Mouse (Mus musculus) hindbrain, embryonic 12.5 days (tissue): ENCODE data around the gene Fry. TPM values are rescaled to one million over a fixed set of nuclear protein-coding genes. Genes with fewer than 3 reads are reported as not detected.

Experiments
- ATAC-seq: fragments of 200-750 bp; cut with Nextera tagmentation; 2 replicates; pipeline ENCODE4 v1.8.0; 2017; ENCODE audit warnings: moderate TSS enrichment; ENCODE audit not compliant: low FRiP score
- H3K27ac ChIP-seq: fragments of 300-500 bp; sonication (generic); 2 replicates; pipeline ENCODE4 v1.5.1; 2016; ENCODE audit warnings: mild to moderate bottlenecking
- H3K27me3 ChIP-seq: fragments of 300-500 bp; sonication (generic); 2 replicates; pipeline ENCODE4 v1.6.1; 2016; ENCODE audit warnings: mild to moderate bottlenecking
- H3K36me3 ChIP-seq: fragments of 300-500 bp; sonication (generic); 2 replicates; pipeline ENCODE4 v1.6.1; 2016; ENCODE audit warnings: mild to moderate bottlenecking
- H3K4me1 ChIP-seq: fragments of 300-500 bp; sonication (generic); 2 replicates; pipeline ENCODE4 v1.6.1; 2016
- H3K4me2 ChIP-seq: fragments of 300-500 bp; sonication (generic); replicated peaks from 2 replicates; pipeline ENCODE4 v1.6.1; 2016; ENCODE audit warnings: mild to moderate bottlenecking
- H3K4me3 ChIP-seq: fragments of 300-500 bp; sonication (generic); 2 replicates; pipeline ENCODE4 v1.5.1; 2016; ENCODE audit warnings: mild to moderate bottlenecking
- H3K9ac ChIP-seq: fragments of 300-500 bp; sonication (generic); 2 replicates; pipeline ENCODE4 v1.6.1; 2016; ENCODE audit warnings: mild to moderate bottlenecking, moderate library complexity
- H3K9me3 ChIP-seq: fragments of 300-500 bp; sonication (generic); replicated peaks from 2 replicates; pipeline ENCODE4 v1.6.1; 2016; ENCODE audit warnings: mild to moderate bottlenecking
- WGBS: fragments of 180-500 bp; shearing (Covaris S2); methylation state at CpG from one replicate; pipeline ENCODE4 v1.1.7; 2016; 5-methylcytosine and 5-hydroxymethylcytosine counted together
- polyA plus RNA-seq: library from polyadenylated mRNA; unstranded; fragments of >200 nt; fragmentation: Nextera tagmentation; extraction: Ambion mirVana; gene quantifications from 2 replicates; pipeline ENCODE4 v1.2.1, GENCODE M21; 2016

The Fry gene
- polyA plus RNA-seq, 1 experiment from 2014 or later: 27.9 TPM

DNA sequence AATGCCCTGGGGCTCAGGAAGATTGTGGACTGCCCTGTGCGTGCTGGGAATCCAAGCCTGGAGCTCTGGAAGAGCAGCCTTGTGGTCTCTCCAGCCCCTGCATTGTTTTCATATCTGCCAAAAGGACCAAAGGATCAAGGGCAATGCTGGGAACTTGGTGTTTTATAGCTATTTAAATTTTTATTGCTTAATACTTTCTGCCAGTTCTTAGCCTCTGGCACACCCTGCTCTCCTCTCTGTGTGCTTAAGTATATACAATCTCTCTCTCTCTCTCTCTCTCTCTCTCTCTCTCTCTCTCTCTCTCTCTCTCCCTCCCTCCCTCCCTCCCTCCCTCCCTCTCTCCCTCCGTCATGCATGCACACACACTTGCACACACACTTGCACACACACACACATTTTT is 147.5 kb downstream of the Fry start:
- Histone ChIP-seq H3K27ac (no peak overlapping the region), H3K4me1 (peaks cover 14% of the 10 kb centered on the region), H3K27me3 (no peaks in the 10 kb centered on the region), H3K9me3 (no peaks in the 10 kb centered on the region), H3K4me2 (no peak overlapping the region), H3K36me3 (0 out of 2 replicates have a peak, but pooled peaks cover 3% of the 10 kb centered on the region), H3K4me3 (no peak overlapping the region), H3K9ac (no peak overlapping the region)
- WGBS: 63% methylated on average over 2 of the region's 2 CpGs
- ATAC-seq: no peak

DNA sequence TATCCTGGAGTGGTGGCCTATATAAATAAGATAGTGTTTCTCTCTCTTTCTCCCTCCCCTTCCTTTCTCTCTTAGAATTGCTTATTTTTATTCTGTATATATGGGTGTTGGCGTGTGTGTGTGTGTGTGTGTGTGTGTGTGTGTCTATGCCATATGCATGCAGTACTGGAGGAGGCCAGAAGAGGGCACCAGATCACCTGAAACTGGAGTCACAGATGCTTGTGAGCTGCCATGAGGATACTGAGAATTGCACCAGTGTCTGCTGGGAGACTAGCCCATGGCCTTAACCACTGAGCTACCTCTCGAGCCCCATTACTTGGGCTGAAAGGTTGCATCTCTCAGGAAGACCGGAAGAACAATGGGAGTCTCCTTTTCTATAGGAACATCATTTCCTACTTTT is 149.8 kb downstream of the Fry start:
- peaks cover 4% of the 10 kb centered on the region for H3K4me1 ChIP-seq
- 0 out of 2 replicates have a peak, but pooled peaks cover 3% of the 10 kb centered on the region for H3K36me3 ChIP-seq
- no peak overlapping the region for H3K4me3 ChIP-seq
- ATAC-seq: no peak
- 88% methylated on average over 3 of the region's 3 CpGs for WGBS
- H3K4me2 ChIP-seq: no peak overlapping the region
- no peaks in the 10 kb centered on the region for H3K9me3 ChIP-seq
- no peaks in the 10 kb centered on the region for H3K27me3 ChIP-seq
- no peak overlapping the region for H3K9ac ChIP-seq
- no peak overlapping the region for H3K27ac ChIP-seq

DNA sequence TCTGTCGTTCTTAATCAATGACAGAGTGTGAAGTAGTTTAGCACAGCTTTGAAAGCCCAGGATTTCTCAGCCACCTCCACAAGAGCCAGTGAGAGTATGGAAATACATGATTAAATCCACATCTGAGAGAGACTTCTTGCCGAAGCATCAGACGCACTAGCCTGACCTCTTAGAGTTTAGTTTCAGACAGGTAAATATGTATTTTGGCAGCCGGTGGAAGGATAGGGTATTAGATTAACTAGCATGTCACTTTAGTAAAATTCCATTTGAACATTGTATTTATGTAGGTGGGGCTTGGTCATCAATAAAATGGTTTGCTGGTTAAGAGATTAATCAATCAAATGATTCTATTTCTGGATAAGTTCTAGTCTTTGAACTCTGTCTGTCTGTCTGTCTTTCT is 152.0 kb downstream of the Fry start:
- H3K27ac ChIP-seq: no peak overlapping the region
- no peak overlapping the region for H3K9ac ChIP-seq
- WGBS: 84% methylated on average over 4 of the region's 4 CpGs

DNA sequence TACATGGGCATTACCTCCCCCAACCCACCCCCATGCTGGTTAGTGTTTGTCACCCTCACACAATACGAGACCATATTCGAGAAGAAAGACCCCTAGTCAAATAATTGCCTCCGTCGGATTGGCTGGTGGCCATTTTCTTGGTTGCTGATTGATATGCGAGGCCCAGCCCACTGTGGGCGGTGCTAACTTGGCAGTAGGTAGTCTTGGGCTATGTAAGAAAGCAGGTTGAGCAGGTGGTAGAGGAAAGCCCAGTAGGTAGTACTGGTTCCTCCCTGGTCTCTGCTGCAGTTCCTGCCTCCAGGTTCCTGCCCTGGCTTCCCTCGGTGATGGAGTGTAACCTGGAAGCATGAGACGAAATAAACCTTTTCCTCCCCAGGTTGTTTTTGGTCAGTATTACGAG is 153.7 kb downstream of the Fry start:
- Histone ChIP-seq H3K27me3 (no peaks in the 10 kb centered on the region), H3K9ac (no peak overlapping the region), H3K4me2 (no peak overlapping the region), H3K9me3 (no peaks in the 10 kb centered on the region), H3K4me3 (no peak overlapping the region), H3K27ac (no peak overlapping the region), H3K36me3 (0 out of 2 replicates have a peak, but pooled peaks cover 3% of the 10 kb centered on the region), H3K4me1 (no peaks in the 10 kb centered on the region)
- WGBS: 89% methylated on average over 9 of the region's 9 CpGs
- no peak for ATAC-seq

More for the DNA sequence above, 152.0 kb downstream of the Fry start:
- Histone ChIP-seq H3K4me2 (no peak overlapping the region), H3K9me3 (no peaks in the 10 kb centered on the region), H3K36me3 (0 out of 2 replicates have a peak, but pooled peaks cover 3% of the 10 kb centered on the region), H3K4me3 (no peak overlapping the region), H3K27me3 (no peaks in the 10 kb centered on the region), H3K4me1 (no peaks in the 10 kb centered on the region)
- no peak for ATAC-seq

GRCm38 (mm10) chr5:150275314-150275713 is 156.9 kb downstream of the Fry start:
- 92% methylated on average over 6 of the region's 6 CpGs for WGBS
- H3K4me2 ChIP-seq: no peak overlapping the region
- no peaks in the 10 kb centered on the region for H3K4me1 ChIP-seq
- H3K27me3 ChIP-seq: no peaks in the 10 kb centered on the region
- no peak overlapping the region for H3K27ac ChIP-seq
- no peaks in the 10 kb centered on the region for H3K36me3 ChIP-seq
- no peaks in the 10 kb centered on the region for H3K9me3 ChIP-seq
- H3K9ac ChIP-seq: no peak overlapping the region
- H3K4me3 ChIP-seq: no peak overlapping the region
- no peak for ATAC-seq

DNA sequence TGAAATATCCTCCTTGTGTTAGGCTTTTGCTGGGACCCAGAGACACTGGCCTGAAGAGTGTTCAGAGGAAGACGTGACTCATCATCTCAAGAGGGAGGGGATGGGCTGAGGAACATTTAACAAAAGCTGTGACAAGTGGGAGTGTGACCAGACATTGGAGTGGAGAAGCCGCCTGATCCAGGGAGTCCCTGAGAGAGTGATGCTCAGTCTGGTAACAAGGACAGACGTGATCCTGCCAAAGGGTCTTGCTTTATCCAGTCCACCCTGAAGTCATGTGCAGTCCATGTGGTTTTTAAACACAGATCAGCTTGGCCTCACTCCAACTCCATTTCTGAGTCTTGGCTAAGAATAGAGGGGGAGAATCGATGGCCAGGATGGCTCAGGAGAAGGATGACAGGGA is 158.2 kb downstream of the Fry start:
- WGBS: 83% methylated on average over 4 of the region's 4 CpGs
- no peak overlapping the region for H3K27ac ChIP-seq
- H3K36me3 ChIP-seq: no peaks in the 10 kb centered on the region
- H3K9me3 ChIP-seq: 0 out of 2 replicates have a peak, but pooled peaks cover 2% of the 10 kb centered on the region
- H3K27me3 ChIP-seq: no peaks in the 10 kb centered on the region
- no peak overlapping the region for H3K4me2 ChIP-seq
- H3K4me3 ChIP-seq: no peak overlapping the region
- ATAC-seq: no peak
- H3K9ac ChIP-seq: no peak overlapping the region
- no peaks in the 10 kb centered on the region for H3K4me1 ChIP-seq

DNA sequence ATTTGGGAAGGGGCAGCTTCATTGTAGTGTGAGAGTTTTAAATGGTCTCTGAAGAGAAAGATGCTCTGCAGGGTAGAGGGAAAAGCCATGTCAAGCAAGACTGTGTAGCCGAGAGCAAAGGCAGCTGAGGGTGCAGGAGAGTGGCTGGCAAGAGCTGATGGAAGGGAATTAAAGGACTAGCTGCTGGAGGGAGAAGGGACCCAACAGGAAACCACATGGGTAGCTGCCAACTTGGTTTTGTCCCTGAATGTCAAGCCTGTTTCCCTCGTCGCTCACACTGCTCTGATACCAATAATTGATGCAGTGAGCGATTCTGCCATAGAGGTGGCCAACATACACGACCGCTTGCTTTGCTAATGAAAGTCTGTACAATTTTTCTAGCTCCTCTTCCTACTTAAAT is 160.9 kb downstream of the Fry start:
- H3K9me3 ChIP-seq: 0 out of 2 replicates have a peak, but pooled peaks cover 2% of the 10 kb centered on the region
- no peak overlapping the region for H3K27ac ChIP-seq
- no peaks in the 10 kb centered on the region for H3K27me3 ChIP-seq
- 94% methylated on average over 6 of the region's 6 CpGs for WGBS
- no peaks in the 10 kb centered on the region for H3K36me3 ChIP-seq
- H3K9ac ChIP-seq: no peak overlapping the region
- H3K4me2 ChIP-seq: no peak overlapping the region
- ATAC-seq: no peak
- no peak overlapping the region for H3K4me3 ChIP-seq
- no peaks in the 10 kb centered on the region for H3K4me1 ChIP-seq

DNA sequence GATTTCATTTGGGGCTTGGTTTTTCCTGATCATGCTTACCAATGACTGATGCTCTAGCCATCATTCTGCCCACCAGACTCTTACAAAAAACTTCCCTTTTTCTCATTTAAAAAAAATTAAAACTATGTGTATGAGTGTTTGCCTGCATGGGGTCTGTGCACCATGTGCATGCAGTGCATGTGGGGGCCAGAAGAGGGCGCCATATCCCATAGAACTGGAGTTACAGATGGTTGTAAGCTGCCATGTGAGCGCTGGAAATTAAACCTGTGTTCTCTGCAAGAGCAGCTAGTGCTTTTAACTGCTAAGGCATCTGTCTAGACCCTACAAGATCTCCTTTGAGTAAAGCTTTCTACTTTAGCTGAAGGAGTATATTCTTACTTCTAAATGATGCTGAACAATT is 162.6 kb downstream of the Fry start:
- H3K4me3 ChIP-seq: no peak overlapping the region
- no peak overlapping the region for H3K27ac ChIP-seq
- no peaks in the 10 kb centered on the region for H3K27me3 ChIP-seq
- no peaks in the 10 kb centered on the region for H3K4me1 ChIP-seq
- 82% methylated on average over 2 of the region's 2 CpGs for WGBS
- no peak overlapping the region for H3K9ac ChIP-seq
- no peak for ATAC-seq
- H3K9me3 ChIP-seq: 0 out of 2 replicates have a peak, but pooled peaks cover 2% of the 10 kb centered on the region
- H3K4me2 ChIP-seq: no peak overlapping the region
- H3K36me3 ChIP-seq: no peaks in the 10 kb centered on the region

GRCm38 (mm10) chr5:150282091-150282490 is 163.6 kb downstream of the Fry start:
- ATAC-seq: no peak

GRCm38 (mm10) chr5:150287949-150288348 is 169.5 kb downstream of the Fry start:
- WGBS: 83% methylated on average over 7 of the region's 7 CpGs
- no peaks in the 10 kb centered on the region for H3K9me3 ChIP-seq
- H3K27ac ChIP-seq: no peak overlapping the region
- H3K36me3 ChIP-seq: no peaks in the 10 kb centered on the region
- no peak overlapping the region for H3K9ac ChIP-seq
- no peak overlapping the region for H3K4me2 ChIP-seq
- H3K27me3 ChIP-seq: no peaks in the 10 kb centered on the region
- peaks cover 8% of the 10 kb centered on the region; the same call in 1 of the 2 replicates for H3K4me1 ChIP-seq
- ATAC-seq: no peak
- no peak overlapping the region for H3K4me3 ChIP-seq

More at GRCm38 (mm10) chr5:150282091-150282490, 163.6 kb downstream of the Fry start:
- Histone ChIP-seq H3K36me3 (no peaks in the 10 kb centered on the region), H3K9me3 (0 out of 2 replicates have a peak, but pooled peaks cover 2% of the 10 kb centered on the region), H3K4me2 (no peak overlapping the region), H3K4me1 (no peaks in the 10 kb centered on the region), H3K27ac (no peak overlapping the region), H3K27me3 (no peaks in the 10 kb centered on the region), H3K4me3 (no peak overlapping the region), H3K9ac (no peak overlapping the region)
- 80% methylated on average over 7 of the region's 7 CpGs for WGBS

- 73% methylated on average over 8 of the region's 8 CpGs for WGBS
- H3K4me1 ChIP-seq: peaks cover 8% of the 10 kb centered on the region; the same call in 1 of the 2 replicates
- 0 out of 2 replicates have a peak, but pooled peaks have one; percentile 38 for ATAC-seq
- no peaks in the 10 kb centered on the region for H3K36me3 ChIP-seq
- no peak overlapping the region for H3K4me2 ChIP-seq
- H3K9ac ChIP-seq: no peak overlapping the region
- H3K27ac ChIP-seq: no peak overlapping the region
- no peak overlapping the region for H3K4me3 ChIP-seq
- no peaks in the 10 kb centered on the region for H3K27me3 ChIP-seq
- H3K9me3 ChIP-seq: no peaks in the 10 kb centered on the region
Measured at GRCm38 (mm10) chr5:150289611-150290010, 171.2 kb downstream of the Fry start.

GRCm38 (mm10) chr5:150290494-150291199 is 172.2 kb downstream of the Fry start:
- ATAC-seq: peak; percentile 53
- Histone ChIP-seq H3K27ac (no peak overlapping the region), H3K4me2 (no peak overlapping the region), H3K36me3 (no peaks in the 10 kb centered on the region), H3K4me1 (peaks cover 8% of the 10 kb centered on the region; the same call in 1 of the 2 replicates), H3K9me3 (no peaks in the 10 kb centered on the region), H3K9ac (no peak overlapping the region), H3K27me3 (no peaks in the 10 kb centered on the region; the same call in 1 of the 2 replicates), H3K4me3 (no peak overlapping the region)
- WGBS: 75% methylated on average over 4 of the region's 4 CpGs

DNA sequence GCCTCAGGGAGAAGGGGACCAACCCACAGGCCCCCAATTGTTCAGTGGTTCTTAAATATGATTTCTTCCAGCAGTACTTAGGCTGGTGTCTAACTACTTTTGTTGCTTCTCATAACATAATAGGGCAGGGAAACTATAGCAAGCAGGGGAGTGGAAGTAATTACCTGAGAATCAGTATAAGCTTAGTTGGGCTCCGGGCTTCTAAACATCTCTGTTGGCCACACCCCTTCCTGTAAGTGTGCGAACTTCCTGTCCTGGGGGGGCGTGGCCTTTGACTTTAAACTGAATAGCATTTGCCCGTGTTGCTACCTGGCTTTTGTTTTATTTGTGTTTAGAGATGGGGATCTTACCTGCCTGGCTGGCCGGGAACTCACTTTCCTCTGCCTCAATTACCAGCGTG is 172.8 kb downstream of the Fry start:
- WGBS: 89% methylated on average over 6 of the region's 6 CpGs

More for the DNA sequence above, 172.8 kb downstream of the Fry start:
- no peak overlapping the region for H3K27ac ChIP-seq
- H3K4me2 ChIP-seq: no peak overlapping the region
- no peaks in the 10 kb centered on the region; the same call in 1 of the 2 replicates for H3K27me3 ChIP-seq
- H3K9ac ChIP-seq: no peak overlapping the region
- no peaks in the 10 kb centered on the region for H3K9me3 ChIP-seq
- H3K36me3 ChIP-seq: no peaks in the 10 kb centered on the region
- H3K4me1 ChIP-seq: peaks cover 8% of the 10 kb centered on the region; the same call in 1 of the 2 replicates
- no peak for ATAC-seq
- H3K4me3 ChIP-seq: no peak overlapping the region
